Mouse (Mus musculus): ENCODE results near the gene Arap1.

Gene Arap1

GRCm38 (mm10) chr7:101450422-101451401, 102.8 kb downstream of the Arap1 start:
- peak; percentile 83 for DNase-seq (ENCODE audit: low spot score)

DNA sequence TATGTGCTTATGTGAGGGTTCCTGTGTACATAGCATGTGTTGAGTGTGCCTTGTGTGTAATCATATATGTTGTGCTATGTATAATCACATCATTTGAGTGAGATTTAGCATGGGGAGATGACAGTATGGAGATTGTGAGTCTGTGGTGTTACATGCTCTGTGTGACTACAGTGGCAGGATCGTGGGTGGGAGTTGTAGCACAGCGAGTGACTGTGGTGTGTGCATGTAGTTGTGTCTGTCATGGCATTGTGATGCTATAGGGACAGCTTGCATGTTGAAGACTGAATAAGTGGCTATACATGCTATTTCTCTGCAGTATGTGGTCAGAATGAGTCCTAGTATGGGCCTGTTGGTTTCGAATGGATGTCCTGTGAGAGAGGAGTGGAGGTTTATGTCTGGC, 104.8 kb downstream of the Arap1 start:
- no peak for DNase-seq (ENCODE audit: low spot score)

GRCm38 (mm10) chr7:101453296-101453695, 105.4 kb downstream of the Arap1 start:
- no peak for DNase-seq (ENCODE audit: low spot score)

DNA sequence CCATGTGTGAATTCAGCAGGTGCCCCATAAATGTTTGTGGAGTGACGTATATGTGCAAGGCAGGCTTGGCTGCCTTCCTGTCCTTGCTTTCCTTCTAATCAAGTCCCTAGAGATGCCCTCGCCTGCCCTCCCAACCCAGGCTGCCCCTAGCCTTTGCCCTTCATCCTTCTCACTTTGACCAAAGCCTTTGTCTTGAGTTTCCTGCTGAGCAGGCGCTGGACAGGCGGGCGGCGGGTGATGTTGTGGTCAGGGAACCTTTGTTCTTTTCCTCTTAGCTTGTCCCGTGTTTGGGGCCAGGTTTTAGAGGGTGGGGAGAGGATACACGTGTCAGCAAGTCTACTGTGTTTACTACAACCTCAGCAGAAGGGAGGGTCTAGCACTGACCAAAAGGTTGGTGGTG, 105.9 kb downstream of the Arap1 start:
- no peak for DNase-seq (ENCODE audit: low spot score)

- no peak for DNase-seq (ENCODE audit: low spot score)
Measured at GRCm38 (mm10) chr7:101454479-101454878, 106.6 kb downstream of the Arap1 start.

DNA sequence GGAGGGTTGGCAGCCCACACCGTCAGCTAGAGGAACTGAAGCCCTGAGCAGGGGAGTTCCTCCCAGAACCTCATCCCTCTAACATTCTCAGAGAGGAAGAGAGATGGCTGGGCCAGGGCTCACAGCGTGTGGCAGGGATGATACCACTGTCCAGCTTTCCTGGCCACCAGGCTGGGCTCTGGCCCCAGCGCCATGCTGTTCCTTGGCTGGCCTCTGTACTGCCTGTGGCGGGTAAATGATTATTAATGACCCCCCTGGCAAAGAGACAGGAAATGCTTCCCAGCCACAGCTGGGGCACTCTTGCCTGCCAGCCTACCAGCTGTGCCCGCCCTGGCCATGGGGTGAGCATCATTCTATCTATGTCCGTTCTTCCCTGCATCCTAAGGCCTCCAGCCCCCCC, 107.3 kb downstream of the Arap1 start:
- no peak for DNase-seq (ENCODE audit: low spot score)

DNA sequence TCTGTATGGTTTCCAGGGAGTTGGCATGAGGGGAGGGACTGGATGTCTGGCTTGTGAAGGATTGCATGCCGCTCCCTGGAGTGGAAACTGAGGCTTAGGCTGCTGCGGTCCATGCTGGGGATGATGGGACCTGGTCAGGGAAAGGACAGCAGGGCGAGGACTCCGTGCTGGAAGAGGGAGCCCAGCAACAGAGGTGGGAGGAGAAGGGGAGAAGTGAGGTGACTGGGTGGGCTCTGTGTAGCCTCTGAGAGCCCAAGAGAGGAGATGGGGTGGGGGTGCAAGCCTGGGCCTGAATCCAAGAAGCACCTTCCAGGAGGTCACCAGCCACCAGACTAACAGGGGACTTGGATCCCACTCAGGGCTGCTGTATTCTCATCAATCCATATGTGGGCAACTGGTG, 108.5 kb downstream of the Arap1 start:
- DNase-seq (ENCODE audit: low spot score) = no peak

GRCm38 (mm10) chr7:101456789-101457188, 108.9 kb downstream of the Arap1 start:
- no peak for DNase-seq (ENCODE audit: low spot score)

DNA sequence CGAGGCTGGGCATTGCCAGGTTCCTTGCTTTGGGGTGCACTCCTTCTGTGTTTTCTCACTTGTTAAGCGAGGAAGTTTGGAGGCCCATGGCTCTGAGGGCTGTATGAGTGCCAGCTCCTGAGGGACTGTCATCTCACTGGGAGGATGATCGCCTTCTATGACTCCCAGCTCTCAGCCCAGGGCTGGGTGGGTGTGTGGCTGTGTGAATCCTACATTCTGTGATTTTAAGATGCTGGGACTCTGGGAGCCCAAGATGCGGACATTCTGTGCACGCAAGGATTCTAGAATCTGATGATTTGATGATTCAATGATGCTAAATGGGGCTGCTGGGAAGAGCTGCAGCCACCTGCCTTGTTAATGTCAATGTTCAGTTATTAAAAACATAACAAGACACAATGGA, 109.4 kb downstream of the Arap1 start:
- no peak for DNase-seq (ENCODE audit: low spot score)

DNA sequence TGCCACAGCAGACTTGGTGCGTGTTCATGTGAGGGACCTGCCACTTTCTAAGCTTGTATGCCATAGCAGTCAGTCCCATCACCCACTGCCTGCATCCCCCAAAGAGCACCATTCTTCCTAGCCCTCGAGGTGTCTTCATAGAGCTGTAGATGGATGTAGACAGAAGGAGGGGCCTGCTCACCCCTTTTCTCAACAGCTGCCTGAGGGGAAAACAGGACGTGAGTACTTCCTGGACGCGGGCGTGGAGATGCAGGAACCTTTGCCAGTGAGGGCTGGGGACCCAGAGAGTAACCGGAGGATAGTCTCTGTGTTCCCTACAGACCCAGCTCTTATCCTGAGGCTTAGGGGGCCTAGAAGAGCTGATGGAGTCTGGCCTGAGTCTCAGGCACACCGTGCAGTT, 109.9 kb downstream of the Arap1 start:
- no peak for DNase-seq (ENCODE audit: low spot score)

GRCm38 (mm10) chr7:101458278-101458781, 110.5 kb downstream of the Arap1 start:
- no peak for DNase-seq (ENCODE audit: low spot score)

DNA sequence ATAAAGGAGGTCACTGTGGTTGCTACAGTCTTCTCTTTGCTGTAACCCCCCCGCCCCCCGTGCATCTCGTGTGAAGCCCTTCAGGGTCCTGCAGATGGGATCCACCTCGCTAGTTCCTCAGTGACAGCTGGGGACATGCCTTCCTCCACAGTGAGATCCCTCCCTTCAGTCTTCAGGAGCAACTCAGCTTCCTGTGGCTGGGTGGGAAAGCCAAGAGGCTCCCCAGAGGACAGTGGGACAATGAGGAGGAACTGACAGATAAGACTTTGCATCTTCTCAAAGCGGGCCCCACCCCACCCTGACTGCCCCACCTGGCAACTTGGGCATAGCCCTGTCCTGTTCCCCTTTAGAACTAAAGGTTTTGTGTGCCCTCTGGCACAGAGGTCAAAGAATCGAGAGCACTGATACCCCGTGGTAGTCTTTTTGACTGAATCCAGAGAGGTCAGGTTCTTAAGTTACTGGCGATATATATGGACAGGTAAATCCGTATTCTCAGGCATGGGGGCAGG, 111.5 kb downstream of the Arap1 start:
- no peak for DNase-seq (ENCODE audit: low spot score)

DNA sequence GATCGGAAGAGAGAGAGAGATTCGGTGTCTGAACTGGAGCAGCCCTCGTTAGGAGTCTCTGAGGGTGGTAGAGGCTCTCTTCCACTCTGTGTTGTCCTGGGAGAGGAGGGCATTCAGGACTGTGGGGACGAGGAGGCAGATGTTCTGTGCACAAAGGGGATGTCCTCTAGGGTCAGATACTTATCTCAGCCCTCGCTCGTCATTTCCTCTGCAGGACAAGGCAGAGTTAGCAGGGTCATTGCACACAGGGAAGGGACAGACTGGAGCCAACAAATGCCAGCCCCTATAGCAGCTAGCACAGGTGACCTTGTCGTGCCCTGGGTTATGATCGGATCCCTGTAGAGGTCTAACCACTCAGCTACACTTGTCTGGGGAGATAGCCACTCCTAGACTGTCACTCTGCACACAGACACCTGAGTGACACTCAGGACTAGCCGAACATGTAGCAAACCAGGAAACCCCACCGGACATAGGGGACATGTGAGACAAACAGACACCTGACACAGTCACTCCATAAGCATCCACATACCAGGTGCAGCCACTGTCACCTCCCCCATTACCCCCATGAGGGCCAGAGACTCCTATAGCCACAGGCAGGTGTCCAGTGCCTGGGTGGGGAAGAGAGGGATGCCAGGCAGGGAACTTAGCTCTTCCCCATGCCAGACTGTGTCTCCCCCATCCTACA, 112.2 kb downstream of the Arap1 start:
- no peak for DNase-seq (ENCODE audit: low spot score)

- no peak for DNase-seq (ENCODE audit: low spot score)
Measured at GRCm38 (mm10) chr7:101460608-101460957, 112.7 kb downstream of the Arap1 start.

GRCm38 (mm10) chr7:101461571-101461970, 113.7 kb downstream of the Arap1 start:
- no peak for DNase-seq (ENCODE audit: low spot score)

Data from lung, postnatal 25 days (tissue).